Mouse (Mus musculus) E14TG2a.4 (cell line): ENCODE measurements at regions not wholly inside any gene's neighbourhood (a gene's known extent, or its start where the extent isn't known, plus 50 kb on each side); places are given as distances from the start of the nearest gene placed in this dataset.
"Not testable (repeated sequence)": the region's sequence is repeated elsewhere in the genome, so short reads cannot be mapped to it uniquely, and the experiment has no call there.

Source experiments
- H3K27me3 ChIP-seq: 2 replicates; pipeline ENCODE4 v1.6.1; 2014; ENCODE audit warnings: low read length, control low read depth; ENCODE audit not compliant: insufficient read depth
- H3K36me3 ChIP-seq: 2 replicates; pipeline ENCODE4 v1.6.1; 2014; ENCODE audit warnings: low read length, control low read depth; ENCODE audit not compliant: insufficient read depth
- H3K4me1 ChIP-seq: replicated peaks from 2 replicates; pipeline ENCODE4 v1.6.1; 2014; ENCODE audit warnings: low read depth, low read length, control low read depth
- H3K4me3 ChIP-seq: replicated peaks from 2 replicates; pipeline ENCODE4 v1.5.1; 2014; ENCODE audit warnings: mild to moderate bottlenecking, low read length
- H3K9me3 ChIP-seq: 2 replicates; pipeline ENCODE4 v1.6.1; 2014; ENCODE audit warnings: low read length, control low read depth
- CTCF ChIP-seq: conservative IDR thresholded peaks from 2 replicates; pipeline ENCODE4 v1.5.1; 2014; ENCODE audit warnings: low read length
- NANOG ChIP-seq: IDR thresholded peaks from 2 replicates; pipeline ENCODE4 v1.6.1; 2014; ENCODE audit warnings: borderline replicate concordance, low read length, mixed read lengths
- POU5F1 ChIP-seq: IDR thresholded peaks from 2 replicates; pipeline ENCODE4 v1.6.1; 2014; ENCODE audit warnings: low read length, borderline replicate concordance

DNA sequence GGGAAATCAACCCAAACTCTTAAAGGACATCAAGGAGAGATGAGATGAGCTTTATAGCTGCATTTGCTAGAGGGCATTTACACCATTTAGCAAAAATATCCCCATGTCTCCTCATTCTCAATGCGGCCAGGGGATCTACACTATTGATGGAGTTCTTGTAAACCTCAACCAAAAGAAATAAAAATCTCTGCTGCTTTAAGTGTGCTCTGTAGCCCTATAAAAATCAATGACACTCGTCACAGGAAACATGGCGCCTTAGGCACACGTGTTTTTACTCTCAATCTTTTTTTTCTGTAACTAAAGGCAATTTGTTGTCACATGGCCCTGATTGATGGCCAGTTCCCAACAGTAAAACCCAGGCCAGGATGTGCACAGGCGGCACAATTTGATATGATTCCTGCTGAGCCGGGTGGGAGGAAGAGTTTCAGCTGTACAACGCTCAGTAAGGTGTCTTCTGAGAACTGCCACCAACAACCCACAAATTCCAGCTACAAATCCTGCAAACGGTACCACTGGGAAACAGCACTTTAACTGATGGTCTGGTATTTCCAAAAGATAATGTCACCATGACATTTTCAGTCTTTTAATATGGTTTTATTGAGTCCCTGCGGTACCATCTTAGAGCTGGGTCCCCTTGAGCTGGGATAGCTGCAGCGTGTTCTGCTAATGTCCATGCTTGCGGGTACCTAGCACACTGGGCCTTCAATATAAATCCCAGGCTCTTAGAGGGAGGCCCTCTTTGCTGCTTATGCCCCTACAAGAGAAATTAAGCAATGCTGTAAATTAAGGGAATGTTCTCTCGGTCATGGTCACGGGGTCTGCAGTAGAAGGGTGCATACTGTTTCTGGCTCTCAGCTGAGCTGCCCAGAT lies 78.8 kb downstream of the Tpbg start:
- peaks cover 52% of the 10 kb centered on the region for H3K9me3 ChIP-seq
- no peaks in the 10 kb centered on the region for H3K4me1 ChIP-seq
- TF ChIP-seq CTCF: no peak
- TF ChIP-seq POU5F1: no peak
- TF ChIP-seq NANOG: no peak

GRCm38 (mm10) chr9:85925259-85925658 lies 83.1 kb downstream of the Tpbg start:
- TF ChIP-seq NANOG: no peak
- no peak for TF ChIP-seq POU5F1
- no peak for TF ChIP-seq CTCF
- Histone ChIP-seq H3K9me3 (peaks cover 32% of the 10 kb centered on the region), H3K4me1 (no peaks in the 10 kb centered on the region), H3K27me3 (no peaks in the 10 kb centered on the region), H3K36me3 (no peaks in the 10 kb centered on the region), H3K4me3 (no peak overlapping the region)

More for the DNA sequence above, 78.8 kb downstream of the Tpbg start:
- Histone ChIP-seq H3K36me3 (no peaks in the 10 kb centered on the region), H3K27me3 (no peaks in the 10 kb centered on the region), H3K4me3 (no peak overlapping the region)

GRCm38 (mm10) chr9:85932209-85932608 lies 90.0 kb downstream of the Tpbg start:
- Histone ChIP-seq H3K9me3 (no peaks in the 10 kb centered on the region), H3K27me3 (no peaks in the 10 kb centered on the region), H3K4me1 (no peaks in the 10 kb centered on the region), H3K4me3 (no peak overlapping the region), H3K36me3 (no peaks in the 10 kb centered on the region)
- no peak for TF ChIP-seq NANOG
- TF ChIP-seq CTCF: no peak
- no peak for TF ChIP-seq POU5F1

- H3K36me3 ChIP-seq, H3K4me1 ChIP-seq, H3K4me3 ChIP-seq, H3K27me3 ChIP-seq, H3K9me3 ChIP-seq: not testable (repeated sequence)
These were observed 101.0 kb downstream of the Tpbg start for GRCm38 (mm10) chr9:85943066-85943684.

DNA sequence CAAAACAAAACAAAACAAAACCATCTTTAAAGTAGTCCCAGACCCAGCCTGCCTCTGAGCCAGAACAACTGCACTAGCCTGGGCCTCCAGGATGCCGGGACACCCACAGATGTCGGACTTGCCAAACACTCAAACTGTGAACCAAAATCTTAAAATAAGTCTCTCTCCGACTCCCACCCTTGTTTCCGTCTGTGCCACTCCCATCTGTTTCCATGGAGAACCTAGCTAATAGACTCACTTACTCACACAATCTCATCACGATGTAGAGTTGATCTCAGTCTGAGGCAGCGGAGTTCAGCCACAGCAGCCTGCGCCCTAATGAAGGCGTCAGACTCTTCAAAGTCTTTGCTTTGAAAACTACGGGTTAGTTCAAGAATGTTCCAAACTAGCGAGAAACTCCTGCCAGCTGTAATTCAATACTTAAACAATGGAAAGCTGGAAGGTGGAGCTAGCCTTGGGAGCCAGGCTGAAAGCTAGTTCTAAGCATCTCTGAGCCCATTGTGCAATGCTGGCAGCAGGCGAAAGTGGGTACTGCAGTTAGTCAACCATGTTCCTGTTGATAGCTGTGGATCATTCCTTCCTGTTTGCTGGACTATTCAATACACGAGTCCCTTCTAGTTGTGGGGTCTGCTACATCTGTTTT lies 106.4 kb downstream of the Tpbg start:
- no peaks in the 10 kb centered on the region for H3K36me3 ChIP-seq
- H3K4me3 ChIP-seq: no peak overlapping the region
- H3K27me3 ChIP-seq: no peaks in the 10 kb centered on the region
- no peak for TF ChIP-seq NANOG
- 0 out of 2 replicates have a peak, but pooled peaks have one; percentile 5 for TF ChIP-seq CTCF
- H3K4me1 ChIP-seq: no peaks in the 10 kb centered on the region
- H3K9me3 ChIP-seq: no peaks in the 10 kb centered on the region

GRCm38 (mm10) chr9:85951777-85952176 lies 109.6 kb downstream of the Tpbg start:
- Histone ChIP-seq H3K36me3 (no peaks in the 10 kb centered on the region), H3K27me3 (no peaks in the 10 kb centered on the region), H3K9me3 (no peaks in the 10 kb centered on the region), H3K4me3 (no peak overlapping the region), H3K4me1 (no peaks in the 10 kb centered on the region)
- TF ChIP-seq CTCF: no peak
- TF ChIP-seq NANOG: no peak
- TF ChIP-seq POU5F1: no peak

- Histone ChIP-seq H3K27me3 (no peaks in the 10 kb centered on the region), H3K4me3 (no peak overlapping the region), H3K9me3 (no peaks in the 10 kb centered on the region), H3K4me1 (no peaks in the 10 kb centered on the region), H3K36me3 (no peaks in the 10 kb centered on the region)
- TF ChIP-seq NANOG: no peak
- TF ChIP-seq CTCF: no peak
- no peak for TF ChIP-seq POU5F1
These were observed 127.9 kb downstream of the Tpbg start for GRCm38 (mm10) chr9:85970076-85970475.

DNA sequence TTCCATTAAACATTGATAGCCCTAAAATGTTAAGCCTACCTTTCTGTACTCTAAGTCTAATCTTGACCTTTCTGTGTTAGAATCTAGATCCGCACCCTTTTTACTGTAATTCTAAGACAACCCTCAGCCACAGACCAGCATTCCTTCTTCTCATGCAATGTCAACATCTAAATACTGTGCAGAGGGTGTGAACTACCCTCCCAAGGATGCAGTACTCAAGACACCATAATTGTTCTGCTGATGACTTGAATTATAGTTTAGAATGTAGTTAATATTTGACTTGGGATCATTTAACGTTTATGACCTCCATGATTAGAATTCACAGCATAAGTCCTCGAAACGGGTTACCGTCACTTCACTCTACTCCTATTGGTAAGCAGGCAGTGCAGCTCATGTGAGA lies 139.2 kb downstream of the Tpbg start:
- no peaks in the 10 kb centered on the region for H3K36me3 ChIP-seq
- H3K4me3 ChIP-seq: no peak overlapping the region
- H3K27me3 ChIP-seq: no peaks in the 10 kb centered on the region
- H3K4me1 ChIP-seq: no peaks in the 10 kb centered on the region
- TF ChIP-seq CTCF (no peak), POU5F1 (no peak), NANOG (no peak)
- no peaks in the 10 kb centered on the region for H3K9me3 ChIP-seq

DNA sequence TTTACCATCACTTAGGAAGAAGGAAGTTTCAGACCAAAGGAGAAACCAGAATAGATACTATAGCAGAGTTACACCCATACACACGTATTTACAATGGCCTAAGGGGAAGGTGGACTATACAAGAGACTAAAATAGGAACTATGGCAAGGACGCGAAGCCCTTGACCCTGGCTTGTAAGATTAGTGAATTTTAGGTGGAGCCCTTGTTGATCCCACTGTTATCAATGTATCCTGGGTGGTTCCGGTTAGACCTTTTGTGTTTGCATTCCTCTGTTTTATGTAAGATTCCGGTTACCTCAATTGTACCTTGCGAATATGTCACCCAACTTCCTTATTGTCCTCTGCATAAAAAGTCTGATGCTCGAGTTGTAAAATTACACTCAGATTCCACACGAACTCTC lies 141.3 kb downstream of the Tpbg start:
- H3K4me3 ChIP-seq, H3K9me3 ChIP-seq, H3K27me3 ChIP-seq, H3K4me1 ChIP-seq, H3K36me3 ChIP-seq: not testable (repeated sequence)
